Mouse (Mus musculus) CH12.LX (cell line): Measurements from ENCODE around the gene Asap3. TPM values are rescaled to one million over a fixed set of nuclear protein-coding genes. Genes with fewer than 3 reads are reported as not detected.

Experiments used
- DNase-seq: peaks from one replicate; pipeline ENCODE4 v3.0.0-alpha.2; 2013; ENCODE audit errors: extremely low read depth
- H3K27ac ChIP-seq: 2 replicates; pipeline ENCODE4 v1.5.1; 2012; ENCODE audit warnings: low read depth, mild to moderate bottlenecking, control low read depth, moderate library complexity; ENCODE audit not compliant: insufficient read depth
- H3K27me3 ChIP-seq: replicated peaks from 2 replicates; pipeline ENCODE3; 2012; ENCODE audit warnings: inconsistent platforms
- H3K36me3 ChIP-seq, 2 experiments: replicated peaks in 1 of 2; 2 replicates each; pipeline versions ENCODE3 to v1.6.1; 2012; ENCODE audit warnings: inconsistent platforms in 1 of 2, low read length in 1 of 2, mild to moderate bottlenecking in 1 of 2, mixed read lengths in 1 of 2, moderate library complexity in 1 of 2; ENCODE audit not compliant: control insufficient read depth in 1 of 2, insufficient read depth in 1 of 2
- H3K4me1 ChIP-seq, 2 experiments: 2 replicates each; pipeline ENCODE4 v1.6.1; 2012; ENCODE audit warnings: inconsistent platforms in 1 of 2, moderate library complexity in 1 of 2; ENCODE audit not compliant: insufficient read depth in 2 of 2, control insufficient read depth in 1 of 2
- H3K4me2 ChIP-seq: 2 replicates; pipeline ENCODE4 v1.6.1; 2012; ENCODE audit warnings: low read depth, mild to moderate bottlenecking, control low read depth; ENCODE audit not compliant: poor library complexity, insufficient read depth, severe bottlenecking
- H3K4me3 ChIP-seq, 3 experiments: fragments of 150-350 bp in 1 of 3; sonication (generic) in 1 of 3; replicated peaks in 1 of 3; 2 replicates each; pipeline versions ENCODE3 to v1.5.1; 2011 to 2012; ENCODE audit warnings: low read depth in 2 of 3, low read length in 2 of 3, mild to moderate bottlenecking in 2 of 3, moderate library complexity in 2 of 3, control low read depth in 1 of 3, improper control_type of control experiment in 1 of 3, inconsistent platforms in 1 of 3, mixed read lengths in 1 of 3; ENCODE audit not compliant: poor library complexity in 1 of 3
- H3K79me2 ChIP-seq: replicated peaks from 2 replicates; pipeline ENCODE4 v1.6.1; 2012; ENCODE audit warnings: mild to moderate bottlenecking, moderate library complexity; ENCODE audit not compliant: control insufficient read depth, poor library complexity, insufficient read depth, severe bottlenecking; ENCODE audit errors: extremely low read depth
- H3K9ac ChIP-seq: 2 replicates; pipeline ENCODE4 v1.6.1; 2012; ENCODE audit warnings: low read depth, mild to moderate bottlenecking, control low read depth, moderate library complexity; ENCODE audit not compliant: insufficient read depth
- H3K9me3 ChIP-seq: replicated peaks from 2 replicates; pipeline ENCODE3; 2012; ENCODE audit warnings: low read length, inconsistent platforms, mixed read lengths
- CHD2 ChIP-seq: IDR thresholded peaks from 2 replicates; pipeline ENCODE4 v1.6.1; 2011; ENCODE audit warnings: low read length, improper control_type of control experiment
- EP300 ChIP-seq: IDR thresholded peaks from 2 replicates; pipeline ENCODE4 v1.6.1; 2011; ENCODE audit warnings: low read length, improper control_type of control experiment
- ETS1 ChIP-seq: conservative IDR thresholded peaks from 2 replicates; pipeline ENCODE4 v1.6.1; 2012; ENCODE audit warnings: low read depth, mild to moderate bottlenecking, inconsistent platforms, low read length, improper control_type of control experiment, moderate library complexity
- GABPA ChIP-seq: IDR thresholded peaks from 2 replicates; pipeline ENCODE4 v1.6.1; 2012; ENCODE audit warnings: low read depth, low read length, improper control_type of control experiment, inconsistent platforms; ENCODE audit not compliant: insufficient replicate concordance
- HCFC1 ChIP-seq: IDR thresholded peaks from 2 replicates; pipeline ENCODE4 v1.6.1; 2012; ENCODE audit warnings: low read depth, mild to moderate bottlenecking, inconsistent platforms, low read length, improper control_type of control experiment
- IRF4 ChIP-seq: IDR thresholded peaks from 2 replicates; pipeline ENCODE4 v1.6.1; 2014; ENCODE audit warnings: low read depth, mild to moderate bottlenecking, inconsistent platforms, low read length, improper control_type of control experiment
- MXI1 ChIP-seq: IDR thresholded peaks from 2 replicates; pipeline ENCODE4 v1.6.1; 2011; ENCODE audit warnings: mild to moderate bottlenecking, low read depth, low read length, improper control_type of control experiment
- PAX5 ChIP-seq: IDR thresholded peaks from 2 replicates; pipeline ENCODE4 v1.6.1; 2012; ENCODE audit warnings: low read length, inconsistent platforms, mixed read lengths
- POLR2A ChIP-seq: IDR thresholded peaks from 2 replicates; pipeline ENCODE4 v1.6.1; 2011; ENCODE audit warnings: low read depth, mild to moderate bottlenecking, improper control_type of control experiment, low read length
- POLR2AphosphoS2 ChIP-seq: IDR thresholded peaks from 2 replicates; pipeline ENCODE4 v1.6.1; 2011; ENCODE audit warnings: low read depth, low read length, improper control_type of control experiment
- RAD21 ChIP-seq: IDR thresholded peaks from 2 replicates; pipeline ENCODE4 v1.6.1; 2011; ENCODE audit warnings: low read depth, mild to moderate bottlenecking, low read length, improper control_type of control experiment, moderate library complexity
- RCOR1 ChIP-seq: conservative IDR thresholded peaks from 2 replicates; pipeline ENCODE4 v1.6.1; 2012; ENCODE audit warnings: low read depth, mild to moderate bottlenecking, inconsistent platforms, low read length, improper control_type of control experiment
- SIN3A ChIP-seq: IDR thresholded peaks from 2 replicates; pipeline ENCODE4 v1.6.1; 2012; ENCODE audit warnings: low read length, improper control_type of control experiment, inconsistent platforms
- TCF12 ChIP-seq: IDR thresholded peaks from 2 replicates; pipeline ENCODE4 v1.6.1; 2014; ENCODE audit warnings: low read depth, mild to moderate bottlenecking, inconsistent platforms, low read length, improper control_type of control experiment
- UBTF ChIP-seq: IDR thresholded peaks from 2 replicates; pipeline ENCODE4 v1.6.1; 2012; ENCODE audit warnings: low read depth, mild to moderate bottlenecking, inconsistent platforms, low read length, improper control_type of control experiment, moderate library complexity
- USF1 ChIP-seq: IDR thresholded peaks from 2 replicates; pipeline ENCODE4 v1.6.1; 2014; ENCODE audit warnings: low read depth, mild to moderate bottlenecking, inconsistent platforms, low read length, improper control_type of control experiment
- dilution Hi-C: fragments of 300-500 bp; cut with MboI; formaldehyde crosslinking; loops from 2 replicates; pipeline ENCODE4 v1.14.3; 2020; ENCODE audit warnings: low sequenced_read_pairs; ENCODE audit not compliant: extremely low pct_unique_long_range_greater_than_20kb, extremely low pct_ligation_motif_present
- in situ Hi-C: fragments of 300-500 bp; cut with MboI; formaldehyde crosslinking; loops from 3 replicates; pipeline ENCODE4 v1.14.3; 2019; ENCODE audit warnings: low sequenced_read_pairs, low pct_ligation_motif_present, low pct_unique_long_range_greater_than_20kb, mixed read lengths
- polyA plus RNA-seq: library from polyadenylated mRNA; unstranded; fragments of >175 nt; gene quantifications from 2 replicates; pipeline ENCODE4 v1.2.1, GENCODE M21; 2012; ENCODE audit warnings: low read depth; ENCODE audit not compliant: insufficient read length
- total RNA-seq, 2 experiments: library from RNA; depleted of rRNA; stranded (reverse); fragments of 300-350 nt in 1 of 2; fragments of >200 nt in 1 of 2; gene quantifications; 2 replicates each; pipeline ENCODE4 v1.2.3; 2012 to 2014

The Asap3 gene
- total and polyA plus RNA-seq, 3 experiments, result 0.07 to 0.08 TPM; not detected in 1

DNA sequence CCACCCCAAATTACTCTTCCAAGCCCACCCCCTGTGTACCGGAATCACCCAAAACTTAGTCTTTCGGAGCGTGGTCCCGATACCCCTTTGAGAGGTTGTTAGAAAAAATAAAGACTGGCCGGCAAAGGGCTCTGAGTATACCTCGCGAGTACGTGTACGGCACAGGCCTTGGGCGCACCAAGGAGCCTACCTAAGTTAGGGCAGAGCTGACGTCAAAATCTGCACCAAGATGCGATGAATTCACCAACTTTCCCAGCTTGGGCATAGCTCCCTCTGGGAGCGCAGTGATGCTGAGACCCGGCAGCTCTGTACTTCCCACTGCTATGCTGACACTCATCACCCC, 41.2 kb downstream of the Asap3 start:
- Histone ChIP-seq H3K36me3 (no peaks in the 10 kb centered on the region), H3K9ac (no peak overlapping the region)
- dilution Hi-C loops, result no loop called here

DNA sequence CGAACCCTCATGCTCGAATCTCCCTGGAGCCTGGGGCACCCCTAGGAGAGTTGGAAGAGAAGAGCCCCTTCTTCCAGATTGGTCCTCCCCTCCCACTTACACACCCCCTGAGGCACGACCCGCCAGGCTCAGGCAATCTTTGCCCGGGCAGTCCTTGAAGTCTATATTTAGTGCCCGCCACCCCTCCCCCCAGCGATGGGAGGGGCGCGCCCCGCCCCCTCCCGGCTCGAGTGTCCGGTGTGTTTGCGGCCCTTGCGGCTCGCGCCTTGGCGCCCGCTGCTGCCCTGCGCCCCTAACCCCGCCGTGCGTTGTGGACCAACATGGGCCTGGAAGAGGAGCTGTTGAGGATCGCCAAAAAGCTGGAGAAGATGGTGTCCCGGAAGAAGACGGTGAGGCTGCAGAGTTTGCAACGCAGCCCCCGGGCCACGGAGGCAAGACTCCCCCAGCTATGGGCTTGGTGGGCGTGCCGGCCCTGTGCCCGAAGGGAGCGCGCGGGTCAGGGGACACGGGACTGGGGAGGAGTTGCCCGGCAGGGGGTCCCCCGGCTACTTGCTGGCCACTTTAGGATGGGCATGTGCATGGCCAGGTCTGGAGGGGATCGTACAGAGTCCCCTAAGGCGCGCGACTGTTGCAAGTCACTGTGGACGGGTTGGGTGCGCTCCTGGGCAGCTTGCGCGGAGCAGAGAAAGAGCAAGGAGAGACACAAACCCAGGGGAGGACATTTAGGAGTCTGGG, 41.7 kb downstream of the Asap3 start, which contains the start of gene Tcea3:
Tcea3 (plus strand) TSS at position 1 of the 735 bp plus-strand sequence.
- Histone ChIP-seq H3K27ac (no peak within 1 kb of the TSS), H3K4me3 (no peak within 1 kb of the TSS), H3K27me3 (peaks cover 81% of the 10 kb centered on the region), H3K9me3 (peaks cover 16% of the 10 kb centered on the region), H3K9ac (no peak within 1 kb of the TSS), H3K4me1 (peaks cover 0 to 13% of the 10 kb centered on the region in 2 experiments; a peak in 3 of 4 replicates), H3K79me2 (no peaks in the 10 kb centered on the region), H3K4me2 (peak within 1 kb of the TSS; percentile 32; the same call in 1 of the 2 replicates), H3K36me3 (no peaks in the 10 kb centered on the region)
- in situ Hi-C loops, result loop anchor here (25.0 kb wide), 1 partner anchor 364 kb away; the partner anchor contains the start of genes Kdm1a, Lactbl1 and Tex46
- dilution Hi-C loops, result no loop called here
- DNase-seq, result no peak
- TF ChIP-seq EP300 (no peak), TCF12 (no peak), RCOR1 (no peak), SIN3A (no peak), POLR2AphosphoS2 (no peak), IRF4 (no peak), USF1 (no peak), CHD2 (no peak), UBTF (no peak), POLR2A (no peak), HCFC1 (no peak)

More for the DNA sequence above, 41.2 kb downstream of the Asap3 start:
- no peak for TF ChIP-seq MXI1
- TF ChIP-seq GABPA, result no peak
- TF ChIP-seq UBTF, result no peak
- no peak for TF ChIP-seq PAX5
- no peak for TF ChIP-seq IRF4
- no peak for TF ChIP-seq ETS1
- no peak for TF ChIP-seq RAD21
- TF ChIP-seq POLR2AphosphoS2, result no peak
- Histone ChIP-seq H3K4me1 (peaks cover 0 to 13% of the 10 kb centered on the region in 2 experiments; a peak in 3 of 4 replicates), H3K4me2 (no peak overlapping the region), H3K27ac (no peak overlapping the region), H3K4me3 (no peak overlapping the region), H3K79me2 (no peaks in the 10 kb centered on the region), H3K27me3 (peaks cover 82% of the 10 kb centered on the region), H3K9me3 (peaks cover 16% of the 10 kb centered on the region)
- in situ Hi-C loops, result loop anchor here (25.0 kb wide), 1 partner anchor 365 kb away; the partner anchor contains the start of genes Kdm1a, Lactbl1 and Tex46
- no peak for DNase-seq
